Mouse (Mus musculus) olfactory bulb, adult 2 months (tissue): Measurements from ENCODE around the gene Spi1.

ENCODE experiments used
- CTCF ChIP-seq: fragments of 200-500 bp; IDR thresholded peaks from 2 replicates; pipeline ENCODE4 v1.5.1; 2012; ENCODE audit warnings: low read depth, mild to moderate bottlenecking, low read length, moderate library complexity; ENCODE audit not compliant: insufficient read depth
- POLR2A ChIP-seq: fragments of 200-500 bp; IDR thresholded peaks from 2 replicates; pipeline ENCODE4 v1.6.1; 2012; ENCODE audit warnings: mild to moderate bottlenecking, low read depth, low read length, moderate library complexity; ENCODE audit not compliant: insufficient read depth

- TF ChIP-seq POLR2A: no peak
- no peak for TF ChIP-seq CTCF
Observed at GRCm38 (mm10) chr2:91132035-91132434, 49.8 kb downstream of the Spi1 start.
